Mouse (Mus musculus) spleen, adult 2 months (tissue): ENCODE measurements around the gene Mmrn2.

ENCODE experiments used
- CTCF ChIP-seq: fragments of 200-500 bp; IDR thresholded peaks from 2 replicates; pipeline ENCODE4 v1.5.1; 2011; ENCODE audit warnings: mild to moderate bottlenecking, inconsistent platforms; ENCODE audit not compliant: insufficient read depth, insufficient read length, insufficient replicate concordance; ENCODE audit errors: extremely low read depth
- POLR2A ChIP-seq: fragments of 200-500 bp; IDR thresholded peaks from 2 replicates; pipeline ENCODE4 v1.6.1; 2011; ENCODE audit warnings: low read depth, low read length, inconsistent platforms

DNA sequence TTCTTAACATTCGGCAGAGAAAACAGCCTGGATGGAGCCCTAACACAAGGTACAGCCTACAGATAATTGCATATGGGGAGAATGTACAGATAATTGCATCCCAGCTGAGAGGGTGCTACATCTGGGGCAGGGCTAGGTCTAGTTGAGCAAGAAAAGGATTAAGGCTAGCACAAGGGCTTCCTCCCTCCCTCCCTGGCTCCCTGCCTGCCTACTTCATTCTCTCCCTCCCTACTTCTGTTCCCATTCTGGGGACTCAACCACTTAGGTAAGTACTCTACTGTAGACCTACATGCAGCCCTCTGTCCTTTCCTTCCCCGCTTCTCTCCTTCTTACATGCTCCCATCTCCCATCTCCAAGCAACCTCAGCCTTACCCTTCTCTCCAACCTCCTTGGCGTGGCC lies 21.9 kb upstream of the Mmrn2 start:
- TF ChIP-seq POLR2A: no peak
- TF ChIP-seq CTCF: no peak
